Mouse (Mus musculus) brain, embryonic 14.5 days (tissue): Measurements from ENCODE around the gene Zfp799. TPM values are rescaled to one million over a fixed set of nuclear protein-coding genes. Genes with fewer than 3 reads are reported as not detected.
"Not testable (repeated sequence)": the region's sequence is repeated elsewhere in the genome, so short reads cannot be mapped to it uniquely, and the experiment has no call there.

Experiments used
- DNase-seq: peaks from one replicate; pipeline ENCODE4 v3.0.0-alpha.2; 2011; ENCODE audit warnings: low read depth
- CTCF ChIP-seq: fragments of 200-500 bp; IDR thresholded peaks from 2 replicates; pipeline ENCODE4 v1.5.1; 2012; ENCODE audit warnings: inconsistent platforms, mild to moderate bottlenecking, moderate library complexity, borderline replicate concordance; ENCODE audit not compliant: insufficient read depth, insufficient read length; ENCODE audit errors: extremely low read depth
- POLR2A ChIP-seq: fragments of 200-500 bp; IDR thresholded peaks from 2 replicates; pipeline ENCODE4 v1.6.1; 2012; ENCODE audit warnings: mild to moderate bottlenecking, inconsistent platforms, borderline replicate concordance; ENCODE audit not compliant: poor library complexity, insufficient read depth, insufficient read length, severe bottlenecking; ENCODE audit errors: extremely low read depth
- polyA plus RNA-seq: library from polyadenylated mRNA; depleted of rRNA; stranded (reverse); fragments of >200 nt; gene quantifications from 2 replicates; pipeline ENCODE4 v1.2.3, GENCODE M21; 2012; rRNA removed

Zfp799 gene
- polyA plus RNA-seq: 18.4 and 19.9 TPM in 2 replicates

DNA sequence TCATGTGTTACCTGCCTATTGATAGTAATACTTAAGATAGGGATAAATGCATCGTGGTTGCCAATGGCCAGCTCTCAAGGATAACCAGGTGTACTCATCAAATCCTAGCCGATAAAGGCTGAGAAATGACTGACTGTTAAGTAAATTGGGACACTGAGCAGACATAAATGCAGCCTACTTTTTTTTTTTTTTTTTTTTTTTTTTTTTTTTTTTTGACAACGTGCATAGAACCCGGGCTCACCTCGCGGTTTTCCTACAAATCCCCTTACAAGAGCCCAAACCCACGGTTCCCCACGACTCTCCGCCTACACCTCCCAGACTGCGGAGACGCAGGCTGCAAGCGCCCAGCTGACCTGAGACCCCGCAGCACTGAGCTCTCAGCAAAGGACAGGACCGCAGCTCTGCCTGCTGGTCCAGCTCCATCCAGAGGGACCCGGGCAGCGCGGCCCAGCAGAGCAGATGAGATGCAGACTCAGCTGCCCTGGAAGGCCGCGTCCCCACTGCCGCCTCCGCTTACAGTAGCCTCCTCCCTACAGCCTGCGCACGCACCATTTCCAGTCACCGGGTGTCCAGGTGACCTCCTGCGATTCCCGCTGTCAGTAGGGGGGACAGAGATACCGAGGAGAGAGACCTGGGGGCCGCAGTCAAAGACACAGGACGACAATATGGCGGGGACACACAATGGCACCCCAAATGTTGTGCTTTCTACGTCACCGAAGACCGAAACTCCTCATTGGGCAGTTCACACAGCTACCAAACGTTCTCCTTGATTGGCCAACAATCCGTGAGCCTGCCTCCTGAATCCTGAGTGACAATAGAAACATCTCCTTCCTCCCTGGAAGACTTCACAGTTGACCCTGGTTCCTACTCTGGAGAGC lies at the start of gene Zfp799:
Gene Zfp799, minus strand, starts transcription at position 722 of the 878 bp plus-strand sequence.
- no peak for TF ChIP-seq CTCF
- peak; percentile 71; the same call in 1 of the 2 replicates for TF ChIP-seq POLR2A
- DNase-seq: peak; percentile 97

DNA sequence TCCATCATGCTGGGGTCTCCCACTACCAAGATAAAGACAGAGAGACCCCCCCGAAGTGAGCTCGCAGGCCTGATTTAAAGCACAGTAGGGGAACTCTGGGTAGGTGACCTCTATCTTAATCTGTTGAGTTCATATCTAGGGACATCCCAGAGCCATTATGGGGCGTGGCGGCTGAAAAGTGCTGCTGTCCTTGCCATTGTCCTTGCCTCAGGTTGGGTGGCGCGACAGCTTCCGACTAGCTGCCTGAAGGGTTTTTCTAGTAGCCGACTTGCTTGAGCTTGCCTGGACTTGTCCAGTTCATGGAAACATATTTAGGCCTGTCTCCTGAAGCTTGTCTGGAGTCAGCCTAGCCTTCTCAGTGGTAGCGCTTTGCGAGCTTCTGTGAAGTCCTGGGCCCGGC lies 48.7 kb upstream of the Zfp799 start:
- DNase-seq: no peak
- no peak for TF ChIP-seq CTCF
- TF ChIP-seq POLR2A: no peak

- TF ChIP-seq POLR2A: no peak
- DNase-seq: no peak
These were observed 47.6 kb upstream of the Zfp799 start for GRCm38 (mm10) chr17:32877471-32878171.

DNA sequence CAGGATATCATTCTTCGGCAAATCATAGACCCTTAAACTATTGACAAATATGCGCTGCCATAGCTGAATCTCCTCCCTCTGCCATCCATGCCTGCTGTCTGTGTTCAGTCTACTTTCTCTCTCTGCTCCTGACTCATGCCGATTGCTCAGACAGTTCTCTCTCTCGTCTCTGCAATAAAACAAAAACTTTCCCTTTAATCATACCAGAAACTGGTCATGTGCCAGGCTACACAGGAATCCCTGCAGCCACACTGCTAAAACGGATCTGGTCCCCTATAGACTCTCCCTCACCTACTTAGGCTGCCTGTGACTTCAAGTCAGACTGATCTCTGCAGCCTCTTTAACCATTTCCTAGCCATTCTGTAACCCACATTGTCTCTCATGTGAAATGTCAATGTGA lies 42.6 kb upstream of the Zfp799 start:
- DNase-seq: no peak
- TF ChIP-seq POLR2A (no peak), CTCF (no peak)

DNA sequence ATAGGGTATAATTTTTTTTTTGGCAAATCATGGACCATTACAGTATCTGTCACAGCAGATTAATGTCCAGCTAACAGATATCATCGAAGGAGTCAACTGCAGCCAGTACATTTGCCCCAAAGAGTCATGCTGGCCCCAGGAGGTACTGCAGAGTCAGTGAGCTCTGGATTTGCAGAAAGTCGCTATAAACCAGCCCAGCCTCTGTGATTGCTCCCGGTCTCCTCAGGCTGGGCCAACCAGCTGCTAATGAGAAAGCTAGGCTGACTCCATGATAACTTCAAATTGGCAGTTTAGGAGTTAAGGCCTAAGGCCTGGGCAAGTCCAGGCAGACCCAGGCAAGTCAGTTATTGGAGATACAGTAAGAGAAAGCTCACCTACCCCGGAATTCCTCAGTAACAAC lies 42.0 kb upstream of the Zfp799 start:
- TF ChIP-seq POLR2A (no peak), CTCF (no peak)
- DNase-seq: no peak

DNA sequence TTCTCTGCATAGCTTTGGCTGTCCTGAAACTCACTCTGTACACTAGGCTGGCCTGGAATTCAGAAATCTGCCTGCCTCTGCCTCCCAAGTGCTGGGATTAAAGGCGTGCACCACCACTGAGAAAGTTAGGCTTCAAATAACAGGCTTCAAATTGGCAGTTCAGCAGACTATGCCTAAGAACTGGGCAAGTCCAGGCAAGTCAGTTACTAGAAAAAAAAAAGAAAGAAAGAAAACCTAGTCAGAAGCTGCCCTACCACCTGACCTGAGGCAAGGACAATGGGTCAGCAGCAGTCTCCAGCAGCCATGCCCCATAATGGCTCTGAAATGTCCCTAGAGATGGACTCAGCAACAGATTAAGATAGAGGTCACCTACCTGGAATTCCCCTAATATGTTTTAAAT lies 41.4 kb upstream of the Zfp799 start:
- no peak for TF ChIP-seq POLR2A
- no peak for TF ChIP-seq CTCF
- no peak for DNase-seq

- DNase-seq: not testable (repeated sequence)
These were observed 37.2 kb upstream of the Zfp799 start for GRCm38 (mm10) chr17:32867266-32867665.

DNA sequence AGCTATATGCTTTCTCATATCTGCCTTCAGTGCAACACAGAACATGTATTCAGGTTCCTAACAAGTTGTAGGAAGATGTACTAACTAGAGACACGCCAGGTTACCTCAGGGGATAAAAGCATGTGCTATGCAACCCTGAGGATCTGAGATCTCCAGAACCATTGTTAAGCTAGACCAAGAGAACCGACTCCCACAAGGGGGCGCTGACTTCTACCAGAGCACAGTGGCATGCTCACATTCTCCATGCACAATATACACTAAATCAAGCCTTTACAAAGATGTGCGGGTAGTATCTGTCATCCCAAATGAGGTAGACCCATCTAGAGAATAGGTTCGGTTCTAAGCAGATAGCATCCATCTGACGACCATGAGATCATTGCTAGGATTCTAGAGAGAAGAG lies 26.7 kb upstream of the Zfp799 start:
- DNase-seq: not testable (repeated sequence)

GRCm38 (mm10) chr17:32851581-32851980 lies 21.5 kb upstream of the Zfp799 start:
- peak; percentile 40 for DNase-seq
- TF ChIP-seq CTCF (no peak), POLR2A (no peak)

DNA sequence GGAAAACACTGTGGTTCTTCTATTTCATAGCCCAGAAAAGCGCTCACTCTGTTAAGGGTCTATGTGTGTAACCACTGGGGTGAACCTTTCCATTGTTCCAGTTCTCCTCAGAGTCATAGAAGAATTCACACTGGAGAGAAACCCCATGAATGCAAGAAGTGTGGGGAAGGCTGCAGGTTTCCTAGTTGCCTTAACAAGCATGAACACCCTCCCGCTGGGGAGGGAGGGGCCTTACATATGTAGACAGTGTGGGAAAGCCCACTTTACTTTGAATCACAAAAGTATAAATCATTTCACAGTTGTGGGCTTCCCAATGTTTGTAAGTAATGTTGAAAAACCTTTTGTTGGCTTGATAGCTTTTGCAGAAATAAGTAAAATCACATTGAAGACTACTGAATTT lies 11.3 kb upstream of the Zfp799 start:
- peak; percentile 15 for DNase-seq
- no peak for TF ChIP-seq POLR2A
- no peak for TF ChIP-seq CTCF

- DNase-seq: peak; percentile 11
- no peak for TF ChIP-seq POLR2A
- no peak for TF ChIP-seq CTCF
These were observed 9.2 kb upstream of the Zfp799 start for GRCm38 (mm10) chr17:32839083-32839802.

DNA sequence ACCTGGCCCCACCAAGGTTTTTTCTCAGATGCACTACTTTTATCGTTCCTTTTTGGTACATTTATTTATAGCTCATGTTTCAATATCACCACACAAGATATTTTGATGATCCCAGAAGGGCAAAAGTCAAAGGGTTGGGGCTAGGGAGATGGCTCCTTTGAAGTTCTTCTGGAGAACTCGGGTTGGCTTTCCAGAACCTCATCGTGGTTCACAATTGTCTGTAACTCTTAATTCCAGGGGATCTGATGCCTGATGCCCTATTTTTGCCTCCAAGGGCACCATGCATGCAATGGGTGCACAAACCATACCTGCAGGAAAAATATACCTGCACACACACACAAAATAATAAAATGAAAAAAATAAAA lies 339 bp upstream of the Zfp799 start:
- no peak for DNase-seq
- TF ChIP-seq CTCF (no peak), POLR2A (no peak)
